Mouse (Mus musculus): Measurements from ENCODE around the gene Car6. TPM values are rescaled to one million over a fixed set of nuclear protein-coding genes. Genes with fewer than 3 reads are reported as not detected.

The Car6 gene
- under 1 TPM in 1 of 2 experiments, not detected in 1; 0.27 TPM for total RNA-seq (2021)
- long read RNA-seq, experiment 1: 0 reads
- long read RNA-seq, experiment 2: 0 reads

DNA sequence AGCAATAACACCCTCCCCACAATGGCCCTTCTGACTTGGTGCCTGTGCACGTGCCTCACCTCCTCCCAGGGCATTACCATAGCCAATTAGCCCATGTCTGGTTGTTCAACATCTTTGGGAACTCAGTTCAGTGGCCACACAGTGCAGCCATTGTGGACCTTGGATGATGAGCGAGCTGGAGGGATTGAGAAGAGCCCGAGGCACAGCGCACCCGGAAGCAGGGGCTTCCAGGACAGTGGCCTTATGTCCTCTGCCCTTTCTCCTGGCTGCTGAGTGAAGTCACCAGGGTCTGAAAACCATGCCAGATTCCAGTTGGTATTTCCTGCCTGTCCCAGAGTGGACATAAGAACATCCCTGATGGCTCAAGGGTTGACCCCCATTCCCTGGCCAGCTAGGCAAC is at the start of gene Car6:
TSS of gene Car6 (minus strand) at position 101 of the 400 bp plus-strand sequence.
- no peak for DNase-seq (ENCODE audit: low spot score in 2 of 2)

DNA sequence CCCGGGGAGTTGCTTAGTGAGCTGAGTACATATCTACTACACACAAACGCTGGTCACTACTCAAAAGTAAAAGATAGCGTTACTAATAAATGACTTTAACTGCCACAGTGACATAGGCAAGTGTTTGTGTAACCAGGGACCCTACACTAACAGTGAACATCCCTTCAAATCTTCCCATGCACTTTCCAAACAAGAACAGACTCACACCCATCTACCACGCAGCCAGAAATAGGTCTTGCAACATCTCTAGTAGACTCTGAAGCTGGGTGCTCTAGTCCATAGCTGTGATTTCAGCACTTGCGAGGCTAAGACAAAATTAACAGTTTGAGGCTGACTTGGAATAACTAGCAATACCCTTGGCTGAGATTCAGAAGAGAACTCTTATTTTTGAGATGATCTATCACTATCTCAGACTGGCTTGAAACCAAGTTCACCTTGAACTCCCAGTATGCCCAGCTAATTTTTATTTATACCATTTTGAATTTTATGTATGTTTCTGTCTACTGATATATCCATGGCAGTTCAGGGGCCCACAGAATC is 48.7 kb upstream of the Car6 start:
- no peak for DNase-seq (ENCODE audit: low spot score in 2 of 2)

DNA sequence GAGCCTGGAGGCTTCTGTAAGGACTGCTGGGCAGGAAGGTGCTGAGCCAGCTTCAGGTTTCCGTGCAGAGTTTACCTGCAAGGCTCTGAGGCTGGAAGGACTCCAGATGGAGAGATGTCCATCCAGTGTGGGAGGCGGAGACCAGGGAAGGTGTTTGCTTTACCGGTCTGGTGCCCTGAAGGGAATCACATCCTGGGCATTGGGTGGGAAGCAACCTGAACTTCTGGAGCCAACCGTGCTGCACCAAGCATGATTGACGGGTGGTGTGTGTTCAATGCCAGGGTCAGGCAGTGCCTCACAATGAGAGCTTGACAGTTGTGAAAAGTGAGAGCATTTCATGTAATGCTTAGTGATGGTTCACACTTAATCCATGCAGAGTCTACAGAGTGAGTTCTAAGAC is 47.8 kb upstream of the Car6 start:
- DNase-seq (ENCODE audit: low spot score in 2 of 2): no peak

DNA sequence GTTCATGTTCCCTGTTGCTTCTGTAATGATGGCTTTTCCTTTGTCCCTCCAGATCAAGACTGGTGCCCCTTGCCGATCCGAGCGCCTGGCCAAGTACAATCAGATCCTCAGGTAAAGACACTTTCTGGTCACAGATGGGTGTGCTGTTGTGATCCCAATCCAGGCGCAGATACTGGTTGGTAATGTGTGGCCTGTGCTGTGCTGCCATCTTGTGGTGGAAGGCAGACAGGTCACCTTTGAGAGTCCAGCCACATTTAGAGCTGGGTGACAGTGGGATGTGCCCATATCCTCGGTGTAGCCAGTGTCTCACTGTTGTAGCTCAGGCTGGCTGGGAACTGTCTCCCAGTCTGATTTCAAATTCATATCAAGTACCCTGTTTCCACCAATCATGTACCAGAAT is 46.9 kb upstream of the Car6 start:
- DNase-seq (ENCODE audit: low spot score in 2 of 2): peak in 1 of 2 experiments; percentile 64

DNA sequence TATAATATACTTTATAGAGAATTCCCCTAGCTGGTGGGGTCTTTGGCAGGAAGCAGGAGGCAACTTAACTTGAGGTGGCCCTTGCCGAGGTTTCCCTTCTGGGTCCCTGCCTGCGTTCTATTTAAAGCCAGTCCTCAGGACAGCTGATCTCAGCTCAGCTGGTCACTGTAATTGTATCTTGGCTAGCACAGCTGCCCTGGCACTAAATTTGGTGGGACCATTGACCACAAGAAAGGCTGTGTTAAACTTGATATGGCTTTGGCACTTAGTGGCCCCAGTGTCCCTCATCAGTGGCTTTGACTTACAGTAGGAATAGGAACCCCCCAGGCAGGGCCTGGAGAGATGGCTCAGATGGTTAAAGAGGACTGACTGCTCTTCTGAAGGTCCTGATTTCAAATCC is 44.7 kb upstream of the Car6 start:
- DNase-seq (ENCODE audit: low spot score in 2 of 2): peak in 1 of 2 experiments; percentile 28

DNA sequence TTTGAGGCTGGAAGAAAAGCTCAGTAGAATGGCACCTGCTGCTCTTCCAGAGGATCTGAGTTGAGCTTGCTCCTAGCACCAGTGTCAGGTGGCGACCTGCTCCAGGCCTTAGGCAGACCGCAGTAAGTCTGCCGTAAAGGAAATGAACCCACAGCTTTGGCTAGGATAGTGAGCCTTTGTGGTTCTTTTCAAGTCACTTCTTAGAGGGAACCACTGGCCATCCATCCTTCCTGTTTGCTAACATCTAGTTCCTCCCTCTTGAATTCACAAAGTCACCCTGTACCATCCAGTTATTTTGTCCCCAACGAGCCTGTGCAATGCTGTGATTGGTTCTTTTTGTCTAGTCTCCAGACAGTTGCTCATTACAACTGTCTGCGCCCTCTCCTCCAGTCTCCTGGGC is 41.6 kb upstream of the Car6 start:
- no peak for DNase-seq (ENCODE audit: low spot score in 2 of 2)

DNA sequence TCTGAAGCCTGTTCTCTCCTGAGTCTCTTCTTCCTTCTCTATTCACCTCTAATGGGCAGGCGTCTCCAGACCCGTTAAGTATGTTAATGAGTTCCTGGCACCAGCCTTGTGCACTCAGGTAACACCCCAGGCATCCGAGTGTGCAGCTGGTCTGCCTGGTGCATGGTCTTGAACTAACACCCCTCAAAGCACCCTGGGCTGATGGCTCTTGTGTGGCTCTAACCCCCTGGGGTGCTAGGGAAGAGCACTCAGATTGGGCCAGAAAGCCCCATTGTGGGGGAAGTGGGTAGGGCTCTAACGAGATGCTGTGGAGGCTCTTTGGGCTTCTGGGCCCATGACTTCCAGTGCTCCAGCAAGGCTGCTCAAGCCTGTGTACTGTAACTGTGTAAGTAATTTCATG is 40.6 kb upstream of the Car6 start:
- DNase-seq (ENCODE audit: low spot score in 2 of 2): no peak

DNA sequence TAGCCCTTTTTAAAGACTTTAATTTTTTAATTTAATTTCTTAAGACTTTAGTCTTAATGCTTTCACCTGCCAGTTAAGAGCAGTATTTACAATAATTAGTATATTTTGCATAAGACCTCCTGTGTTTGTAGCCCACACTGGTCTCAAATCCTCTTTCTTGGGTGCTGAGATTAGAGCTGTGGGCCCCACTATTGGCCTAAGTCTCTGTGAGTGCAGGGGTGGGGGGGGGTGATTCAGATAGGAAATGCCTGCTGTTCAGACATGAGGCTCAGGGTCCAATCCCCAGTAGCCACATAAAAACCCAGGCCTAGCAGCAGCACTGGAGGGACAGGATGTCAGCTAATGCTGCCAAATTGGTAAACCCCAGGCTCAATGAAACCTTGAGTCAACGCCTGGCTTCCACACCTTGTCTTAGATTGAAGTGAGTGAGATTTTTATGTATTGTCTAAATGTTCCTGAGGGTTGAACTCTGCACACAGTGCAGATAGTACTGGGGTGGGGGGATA is 39.3 kb upstream of the Car6 start:
- DNase-seq (ENCODE audit: low spot score in 2 of 2): no peak

DNA sequence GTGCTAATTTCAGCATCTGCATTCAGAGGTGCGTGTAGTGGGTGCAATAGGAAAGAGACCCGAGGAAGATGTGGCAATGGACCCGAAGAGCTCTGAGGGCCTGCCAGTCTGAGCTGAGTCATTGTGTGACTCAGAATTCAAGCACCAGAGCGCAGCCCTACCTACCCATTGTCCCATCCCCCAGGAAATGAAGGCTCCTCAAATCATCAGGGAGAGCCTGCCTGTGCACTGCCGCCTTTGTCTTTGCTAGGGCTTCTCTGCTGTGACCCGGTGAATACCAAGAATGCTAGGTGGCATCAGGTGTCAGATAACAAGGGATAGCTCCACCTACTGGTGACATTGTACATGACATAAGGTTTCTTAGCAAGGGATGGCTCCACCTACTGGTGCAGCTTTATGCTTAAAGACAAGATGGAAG is 38.8 kb upstream of the Car6 start:
- DNase-seq (ENCODE audit: low spot score in 2 of 2): peak in 1 of 2 experiments; percentile 68

DNA sequence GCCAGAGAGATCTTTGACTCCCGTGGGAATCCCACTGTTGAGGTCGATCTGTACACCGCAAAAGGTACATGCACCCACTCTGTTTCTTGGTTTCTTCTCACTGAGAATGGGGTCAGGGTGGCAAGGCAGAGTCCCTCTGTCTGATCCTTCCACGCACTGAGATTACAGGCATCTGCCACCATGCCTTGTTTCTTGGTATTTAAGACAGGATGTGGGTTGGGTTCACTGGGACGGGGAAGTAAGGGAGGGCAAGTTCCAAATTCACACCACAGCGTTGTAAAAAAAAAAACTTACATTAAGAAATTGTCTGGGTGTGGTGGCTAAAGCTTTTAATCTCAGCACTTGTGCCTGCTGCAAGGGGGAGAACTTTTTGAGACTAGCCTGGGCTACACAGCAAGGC is 38.4 kb upstream of the Car6 start:
- DNase-seq (ENCODE audit: low spot score in 2 of 2): no peak

DNA sequence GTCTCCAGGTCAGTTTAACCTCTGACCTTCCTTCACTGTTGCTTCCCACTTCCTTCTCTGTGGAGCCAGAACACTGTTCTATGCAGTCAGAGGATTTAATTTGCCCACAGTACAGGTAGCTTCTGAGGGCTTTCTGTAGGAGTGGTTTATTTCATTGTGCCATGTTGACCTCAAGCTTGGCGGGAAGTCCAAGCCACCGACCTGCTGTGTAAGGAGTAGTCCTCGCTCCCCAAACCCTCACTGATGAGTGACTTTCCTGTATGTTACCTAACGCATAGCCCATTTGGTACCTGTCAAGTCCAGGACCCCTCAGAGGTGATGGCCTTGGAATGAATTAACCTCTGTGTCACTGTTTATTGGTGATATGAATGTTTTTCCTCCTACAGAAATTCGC is 38.0 kb upstream of the Car6 start:
- no peak for DNase-seq (ENCODE audit: low spot score in 2 of 2)

DNA sequence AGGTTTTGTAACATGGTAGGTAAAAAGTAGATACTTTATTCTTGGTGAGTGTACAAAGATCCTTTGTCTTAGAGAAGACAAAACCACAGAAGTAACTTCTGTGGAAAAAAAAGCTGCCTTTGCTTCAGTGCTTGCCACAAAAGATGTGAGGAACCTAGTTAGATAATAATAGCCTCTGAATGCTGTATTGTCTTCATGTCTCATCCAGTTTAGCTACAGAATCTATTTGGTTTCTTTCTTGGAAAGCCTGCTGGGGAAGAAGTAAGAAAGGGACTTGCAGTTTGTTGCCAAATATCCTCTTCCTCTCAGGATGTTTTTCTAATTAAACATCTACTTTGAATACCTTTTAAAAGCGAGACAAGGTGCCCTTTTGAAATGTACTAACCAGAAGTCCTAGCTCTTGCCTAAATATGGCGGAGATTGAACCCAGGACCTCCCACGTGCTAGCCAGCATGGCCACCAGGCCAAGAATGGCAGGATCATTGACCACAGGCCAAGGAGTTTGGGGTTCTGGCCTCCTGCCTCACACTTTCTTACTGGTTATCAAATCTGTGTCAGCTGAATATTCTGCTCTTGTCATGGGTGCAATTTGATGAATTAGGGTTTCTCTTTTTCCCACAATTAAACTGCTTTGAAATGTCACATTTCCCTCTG is 37.4 kb upstream of the Car6 start:
- DNase-seq (ENCODE audit: low spot score in 2 of 2): no peak

DNA sequence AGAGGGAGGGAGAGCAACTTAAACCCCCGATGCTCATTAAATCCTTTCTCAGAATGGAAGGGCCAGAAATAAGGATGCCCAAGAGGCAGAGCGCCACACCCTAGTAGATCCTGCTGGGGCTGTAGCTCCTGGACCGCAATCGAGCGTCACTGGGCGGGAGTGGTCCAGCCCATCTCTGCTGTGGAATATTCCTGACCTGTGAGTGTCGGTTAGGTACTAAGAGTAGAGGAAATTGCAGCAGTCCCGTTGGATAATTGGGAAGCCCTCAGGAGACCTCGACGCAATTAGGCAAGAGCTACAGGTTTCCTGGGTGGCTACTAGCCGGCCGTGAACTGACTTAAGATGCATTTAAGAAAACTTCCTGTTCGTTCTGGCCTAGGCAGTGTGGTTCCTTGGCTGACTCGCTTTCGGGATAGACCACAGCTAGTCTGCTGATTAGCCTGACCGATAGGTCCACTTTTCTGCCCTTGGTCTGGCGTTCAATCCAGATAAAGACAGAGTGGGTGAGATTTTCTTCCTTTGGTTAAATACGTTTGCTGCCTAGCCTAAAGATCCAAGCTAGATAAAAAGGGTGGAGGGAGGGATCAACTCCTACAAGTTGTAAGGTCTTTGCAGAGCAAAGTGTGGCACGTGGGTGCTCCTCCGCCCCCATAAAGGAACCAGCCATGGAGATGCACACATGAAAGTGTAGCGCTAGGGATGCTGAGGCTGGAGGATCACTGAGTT is 36.7 kb upstream of the Car6 start:
- DNase-seq (ENCODE audit: low spot score in 2 of 2): peak in 1 of 2 experiments; percentile 24

DNA sequence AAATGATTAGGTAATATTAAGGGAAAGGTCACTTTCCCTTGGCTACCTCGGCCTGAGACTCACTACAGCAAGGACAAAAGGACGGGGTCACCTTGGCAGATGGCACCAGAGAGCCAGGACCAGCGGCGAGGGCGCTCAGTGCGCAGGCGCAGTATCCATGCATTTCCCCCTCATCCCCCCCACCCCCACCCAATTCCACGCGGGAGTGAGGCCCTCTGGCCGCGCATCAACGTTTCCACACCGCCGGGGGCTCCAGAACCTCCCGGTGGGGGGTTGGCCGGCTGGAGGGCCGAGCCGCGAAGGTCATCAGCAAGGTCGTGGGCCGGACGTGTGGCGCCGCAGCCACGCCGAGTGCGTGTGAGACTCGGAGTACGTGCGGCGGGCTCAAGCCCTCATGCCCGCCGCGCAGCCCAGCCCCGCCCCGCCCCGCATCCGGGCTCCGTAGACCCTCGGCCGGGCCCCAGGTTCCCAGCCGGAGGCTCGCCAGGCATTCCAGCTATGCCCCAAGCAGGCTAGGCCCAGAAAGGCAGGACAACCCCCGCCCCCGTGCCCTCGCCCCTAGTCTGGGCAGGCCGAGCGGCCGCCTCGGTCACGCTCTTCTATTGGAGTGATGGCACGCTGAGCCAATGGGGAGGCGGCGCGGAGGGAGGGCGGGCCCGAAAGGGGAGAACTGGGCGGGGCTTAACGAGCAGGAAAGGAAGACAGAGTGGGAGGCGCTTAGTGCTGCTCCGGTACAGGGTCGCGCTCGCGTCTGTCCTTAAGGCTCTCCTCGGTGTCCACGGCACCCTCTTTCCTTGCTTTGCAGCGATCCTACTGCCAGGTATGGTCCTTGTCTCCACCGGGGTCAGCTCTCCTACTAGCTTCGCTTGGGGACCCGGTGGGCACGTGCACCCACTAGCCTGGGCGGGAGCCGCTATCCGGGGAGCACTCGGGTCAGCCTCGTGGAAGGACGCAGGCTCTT is 35.7 kb upstream of the Car6 start, which contains the start of gene Eno1:
TSS of gene Eno1 (plus strand) at position 201 of the 961 bp plus-strand sequence.
- DNase-seq (ENCODE audit: low spot score in 2 of 2): peak; percentile 96 to 97

DNA sequence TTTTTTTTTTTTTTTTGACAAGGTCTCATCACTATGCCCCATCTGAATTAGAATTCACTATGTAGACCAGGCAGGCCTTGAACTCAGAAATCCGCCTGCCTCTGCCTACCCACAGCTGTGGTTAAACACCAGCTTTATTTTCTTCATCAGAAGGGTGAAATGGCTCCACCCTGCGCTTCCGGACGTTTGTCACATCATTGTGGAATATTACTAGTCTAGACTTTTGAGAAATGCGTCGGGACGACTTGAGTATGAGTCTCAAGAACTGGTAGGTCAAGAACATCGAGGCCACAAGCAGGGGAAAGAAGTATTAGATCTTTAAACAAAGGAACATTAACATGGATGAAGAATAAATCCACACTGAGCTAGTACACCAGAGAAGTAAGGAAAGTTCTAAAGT is 34.9 kb upstream of the Car6 start:
- DNase-seq (ENCODE audit: low spot score in 2 of 2): no peak

DNA sequence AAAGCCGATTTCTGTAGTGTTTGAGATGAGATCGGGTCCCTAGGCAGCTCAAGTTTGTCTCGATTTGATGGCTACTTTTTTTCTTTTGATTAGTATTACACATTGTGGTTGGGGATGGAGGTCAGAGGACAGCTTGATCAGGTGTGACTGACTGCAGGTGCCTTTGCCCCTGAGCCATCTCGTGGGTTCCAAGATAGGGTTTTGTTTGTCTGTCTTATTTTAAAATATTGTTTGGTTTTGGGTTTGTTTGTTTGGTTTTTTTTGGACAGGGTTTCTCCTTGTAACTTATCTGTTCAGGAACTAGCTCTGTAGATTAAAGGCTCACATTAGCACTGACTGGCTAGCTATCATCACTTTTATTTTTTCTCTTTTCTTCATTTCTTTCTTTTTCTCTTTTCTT is 34.5 kb upstream of the Car6 start:
- DNase-seq (ENCODE audit: low spot score in 2 of 2): no peak

DNA sequence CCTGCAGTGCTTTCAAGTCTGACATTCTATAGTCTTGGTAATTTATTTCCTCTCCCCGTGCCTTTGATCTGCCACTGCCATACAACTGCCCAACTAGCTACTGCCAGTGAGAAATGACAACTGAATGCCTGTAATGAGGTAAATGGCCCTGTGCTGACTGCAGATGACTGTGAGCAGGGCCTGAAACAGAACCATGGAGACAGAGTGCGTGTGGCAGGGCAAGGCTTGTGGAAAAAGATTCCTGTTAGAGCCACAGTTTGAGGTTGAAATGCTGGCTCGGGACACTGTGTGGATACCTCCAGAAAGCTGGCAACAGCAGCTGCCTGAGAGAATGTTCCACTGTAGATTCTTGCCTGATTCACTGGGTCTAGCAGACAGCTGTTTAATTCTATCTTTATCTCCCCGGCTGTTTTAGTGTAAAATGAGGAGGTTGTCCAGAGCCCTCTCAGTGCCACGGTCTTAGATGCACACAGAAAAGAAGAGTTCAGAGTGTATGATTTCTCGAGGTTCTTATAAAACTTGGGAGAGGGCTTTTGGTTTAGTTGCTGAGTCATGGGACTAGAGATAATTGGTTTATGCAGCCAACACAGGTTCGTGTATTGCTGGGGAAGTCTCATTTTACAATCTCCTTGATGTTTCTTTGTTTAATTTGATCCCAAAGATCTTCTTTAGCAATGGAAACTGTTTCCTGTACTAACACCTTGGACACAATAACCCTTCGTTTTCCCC is 33.6 kb upstream of the Car6 start:
- DNase-seq (ENCODE audit: low spot score in 2 of 2): peak in 1 of 2 experiments; percentile 32

DNA sequence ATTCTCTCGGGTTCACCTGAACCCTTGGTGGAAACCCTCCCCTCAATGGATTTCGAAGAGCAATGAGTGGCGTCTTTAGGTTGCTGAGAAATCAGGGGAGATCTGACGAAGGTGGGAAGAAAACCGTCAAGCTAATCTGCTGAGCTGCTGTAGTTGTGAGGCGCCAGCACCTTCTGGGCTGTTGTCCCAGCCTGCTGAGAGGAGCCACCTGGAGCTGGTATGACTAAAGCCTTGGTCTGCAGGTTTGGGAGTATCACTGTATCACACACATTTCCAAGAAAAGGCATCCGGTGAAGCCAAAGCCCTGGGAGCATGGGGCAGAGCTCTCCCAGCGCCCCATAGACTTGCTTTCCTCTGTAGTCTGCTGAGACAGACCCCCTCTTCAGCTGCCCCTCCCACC is 30.7 kb upstream of the Car6 start:
- DNase-seq (ENCODE audit: low spot score in 2 of 2): no peak

DNA sequence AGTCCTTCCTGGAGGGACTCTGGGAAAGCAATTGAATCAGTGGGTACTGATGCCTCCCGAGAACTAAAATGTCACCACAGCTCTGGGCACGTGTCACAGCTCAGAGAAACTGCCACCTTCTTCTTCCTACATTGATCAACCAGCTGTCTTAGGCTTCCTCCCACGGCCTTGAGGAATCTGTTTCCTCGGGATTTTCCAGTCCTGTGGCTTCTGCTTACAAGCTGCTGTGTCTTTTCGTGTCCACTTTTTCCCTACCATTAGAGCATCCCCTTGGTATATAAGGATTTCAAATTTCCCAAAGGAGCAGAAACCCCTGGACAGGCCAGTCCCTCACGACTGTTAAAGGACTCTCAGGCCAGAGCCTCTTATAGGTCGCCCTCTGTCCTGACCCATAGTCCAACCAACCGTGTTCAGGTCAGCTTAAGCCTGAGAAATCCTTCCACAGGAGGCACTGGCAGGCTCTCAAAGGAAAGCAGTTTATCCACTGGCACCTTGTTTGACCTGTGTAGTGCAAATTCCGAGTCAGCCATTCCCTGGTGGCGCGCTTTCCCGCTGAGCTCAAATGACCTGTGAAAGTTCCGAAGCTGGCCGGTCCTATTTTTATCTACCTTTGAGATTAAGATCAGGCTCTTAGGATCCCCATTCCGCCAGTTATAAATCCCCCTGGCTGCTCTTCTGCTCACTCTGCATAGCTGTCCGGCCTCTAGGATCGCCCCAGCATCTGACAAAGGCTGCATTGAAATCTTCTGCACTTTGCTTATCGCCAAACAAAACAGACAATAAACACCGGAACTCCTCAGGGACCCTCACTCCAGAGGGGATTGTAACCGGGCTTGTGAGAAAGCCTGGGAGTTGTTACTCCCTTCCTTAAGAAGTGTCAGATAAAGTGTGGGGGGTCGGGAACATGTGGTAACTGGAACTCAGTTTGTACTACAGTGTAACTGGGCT is 29.6 kb upstream of the Car6 start:
- DNase-seq (ENCODE audit: low spot score in 2 of 2): no peak

All from gastrocnemius, postnatal 4 days (tissue).